Mouse (Mus musculus) megakaryocyte progenitor cell, adult 5-6 weeks (primary cell): ENCODE measurements around the gene Ttll8. TPM values are rescaled to one million over a fixed set of nuclear protein-coding genes. Genes with fewer than 3 reads are reported as not detected.

Experiments used
- ATAC-seq: replicated peaks from 2 replicates; pipeline ENCODE4 v1.8.0; 2016; ENCODE audit warnings: mild to moderate bottlenecking, moderate TSS enrichment, inconsistent platforms; ENCODE audit not compliant: poor library complexity
- total RNA-seq, 2 experiments: library from RNA; stranded (forward) in 1 of 2; stranded (reverse) in 1 of 2; fragments of 157-497, 149-512 nt in 1 of 2; fragments of 200-1000 nt in 1 of 2; gene quantifications; 2 replicates each; pipeline versions ENCODE4 v1.2.3 to v1.2.4; 2015 to 2017

The Ttll8 gene
- total RNA-seq, 2 experiments from 2014 or later, result not detected

- ATAC-seq, result no peak
These were observed 68.8 kb downstream of the Ttll8 start for GRCm38 (mm10) chr15:88885376-88885775.

- no peak for ATAC-seq
These were observed 70.9 kb downstream of the Ttll8 start for GRCm38 (mm10) chr15:88883342-88883741.

GRCm38 (mm10) chr15:88882851-88883250, 71.4 kb downstream of the Ttll8 start:
- no peak for ATAC-seq

- ATAC-seq, result no peak
These were observed 72.8 kb downstream of the Ttll8 start for GRCm38 (mm10) chr15:88881253-88882044.

- ATAC-seq, result no peak
These were observed 77.2 kb downstream of the Ttll8 start for GRCm38 (mm10) chr15:88877021-88877400.

- ATAC-seq, result peak; percentile 89
These were observed 77.8 kb downstream of the Ttll8 start for GRCm38 (mm10) chr15:88876155-88877020.

- no peak for ATAC-seq
These were observed 78.6 kb downstream of the Ttll8 start for GRCm38 (mm10) chr15:88875625-88876081.

- no peak for ATAC-seq
These were observed 79.7 kb downstream of the Ttll8 start for GRCm38 (mm10) chr15:88874477-88874876.

GRCm38 (mm10) chr15:88874061-88874460, 80.2 kb downstream of the Ttll8 start:
- no peak for ATAC-seq

- peak; percentile 33 for ATAC-seq
These were observed 83.6 kb downstream of the Ttll8 start for GRCm38 (mm10) chr15:88870418-88871185.

GRCm38 (mm10) chr15:88868024-88868742, 86.0 kb downstream of the Ttll8 start:
- no peak for ATAC-seq

- ATAC-seq, result no peak
These were observed 86.7 kb downstream of the Ttll8 start for GRCm38 (mm10) chr15:88867368-88868023.

GRCm38 (mm10) chr15:88866934-88867356, 87.3 kb downstream of the Ttll8 start:
- ATAC-seq, result no peak

- no peak for ATAC-seq
These were observed 88.1 kb downstream of the Ttll8 start for GRCm38 (mm10) chr15:88865888-88866695.

GRCm38 (mm10) chr15:88865061-88865460, 89.2 kb downstream of the Ttll8 start:
- no peak for ATAC-seq

- no peak for ATAC-seq
These were observed 89.8 kb downstream of the Ttll8 start for GRCm38 (mm10) chr15:88864270-88865030.

GRCm38 (mm10) chr15:88863695-88864231, 90.5 kb downstream of the Ttll8 start:
- peak; percentile 60 for ATAC-seq
